Mouse (Mus musculus) intestine, embryonic 15.5 days (tissue): ENCODE results near the gene Acot1. TPM values are rescaled to one million over a fixed set of nuclear protein-coding genes. Genes with fewer than 3 reads are reported as not detected.

Experiments
- polyA plus RNA-seq: library from polyadenylated mRNA; unstranded; fragments of >200 nt; fragmentation: Nextera tagmentation; extraction: Ambion mirVana; gene quantifications from 2 replicates; pipeline ENCODE4 v1.2.1, GENCODE M21; 2015

The Acot1 gene
- polyA plus RNA-seq, 1 experiment from 2014 or later = 142 TPM

Other genes with a start within 250 kb of the Acot1 start
- gene Papln, start 245.9 kb upstream of the Acot1 start, polyA plus RNA-seq = 3.6 and 3.7 TPM in 2 replicates
- gene Numb, start 87.6 kb upstream of the Acot1 start, polyA plus RNA-seq = 34.4 and 35.9 TPM in 2 replicates
- gene Riox1, start 58.9 kb upstream of the Acot1 start, polyA plus RNA-seq = 17.5 and 18.3 TPM in 2 replicates
- gene Heatr4, start 24.6 kb upstream of the Acot1 start, polyA plus RNA-seq = not detected in 2 replicates
- gene Acot2, start 21.6 kb upstream of the Acot1 start, polyA plus RNA-seq = 34.3 and 35.8 TPM in 2 replicates
- 8.2 and 8.9 TPM in 2 replicates for gene Acot4, start 28.9 kb downstream of the Acot1 start, polyA plus RNA-seq
- gene Gm49366, start 29.4 kb downstream of the Acot1 start, polyA plus RNA-seq = not detected in 2 replicates
- 3.2 and 4.8 TPM in 2 replicates for gene Acot3, start 42.7 kb downstream of the Acot1 start, polyA plus RNA-seq
- 0.18 TPM in 1 of 2 replicates, not detected in the other for gene Acot5, start 59.8 kb downstream of the Acot1 start, polyA plus RNA-seq
- gene Acot6, start 91.2 kb downstream of the Acot1 start, polyA plus RNA-seq = 2.0 and 2.1 TPM in 2 replicates
- gene Dnal1, start 104.9 kb downstream of the Acot1 start, polyA plus RNA-seq = 3.9 TPM in 2 replicates
- 0.59 and 0.63 TPM in 2 replicates for gene Pnma1, start 139.0 kb downstream of the Acot1 start, polyA plus RNA-seq
- 7.2 and 7.7 TPM in 2 replicates for gene Elmsan1, start 209.4 kb downstream of the Acot1 start, polyA plus RNA-seq